Mouse (Mus musculus) MEL (cell line): ENCODE results near the gene Prnd.

Experiments used
- CHD1 ChIP-seq: IDR thresholded peaks from 2 replicates; pipeline ENCODE4 v1.6.1; 2012; ENCODE audit warnings: low read depth, mild to moderate bottlenecking, inconsistent platforms, low read length, improper control_type of control experiment
- CTCF ChIP-seq, 3 experiments: IDR thresholded peaks in 2 of 3; conservative IDR thresholded peaks in 1 of 3; 2 replicates each; pipeline ENCODE4 v1.5.1; 2011 to 2012; ENCODE audit warnings: low read length in 3 of 3, low read depth in 2 of 3, mild to moderate bottlenecking in 2 of 3, improper control_type of control experiment in 1 of 3, inconsistent platforms in 1 of 3, mixed read lengths in 1 of 3, moderate library complexity in 1 of 3; ENCODE audit not compliant: control insufficient read depth in 1 of 3, insufficient read depth in 1 of 3, poor library complexity in 1 of 3, severe bottlenecking in 1 of 3
- KAT2A ChIP-seq: conservative IDR thresholded peaks from 2 replicates; pipeline ENCODE4 v1.6.1; 2012; ENCODE audit warnings: low read depth, low read length, improper control_type of control experiment, inconsistent platforms
- POLR2A ChIP-seq, 2 experiments: IDR thresholded peaks; 2 replicates each; pipeline ENCODE4 v1.6.1; 2011 to 2012; ENCODE audit warnings: low read length in 2 of 2, mild to moderate bottlenecking in 2 of 2, control low read depth in 1 of 2, improper control_type of control experiment in 1 of 2, low read depth in 1 of 2, moderate library complexity in 1 of 2; ENCODE audit not compliant: control insufficient read depth in 1 of 2, insufficient read depth in 1 of 2, poor library complexity in 1 of 2
- USF1 ChIP-seq: IDR thresholded peaks from 2 replicates; pipeline ENCODE4 v1.6.1; 2014; ENCODE audit warnings: low read depth, mild to moderate bottlenecking, inconsistent platforms, low read length, improper control_type of control experiment, moderate library complexity
- USF2 ChIP-seq, 2 experiments: IDR thresholded peaks; 2 replicates each; pipeline ENCODE4 v1.6.1; 2011 to 2012; ENCODE audit warnings: improper control_type of control experiment in 2 of 2, low read length in 2 of 2, borderline replicate concordance in 1 of 2, inconsistent platforms in 1 of 2, low read depth in 1 of 2, mild to moderate bottlenecking in 1 of 2; ENCODE audit not compliant: insufficient read depth in 1 of 2

- TF ChIP-seq POLR2A (IDR thresholded peaks at IDR 0.05; ENCODE audit: control insufficient read depth in 1 of 2, insufficient read depth in 1 of 2, low read depth in 1 of 2, low read length in 2 of 2, poor library complexity in 1 of 2) (no peak), CTCF (IDR thresholded peaks at IDR 0.05 in 2 of 3, conservative IDR thresholded peaks at IDR 0.05 in 1 of 3; ENCODE audit: control insufficient read depth in 1 of 3, insufficient read depth in 1 of 3, low read depth in 2 of 3, low read length in 3 of 3, poor library complexity in 1 of 3, severe bottlenecking in 1 of 3) (no peak), KAT2A (no peak), USF1 (no peak), CHD1 (no peak), USF2 (IDR thresholded peaks at IDR 0.05; ENCODE audit: borderline replicate concordance in 1 of 2, insufficient read depth in 1 of 2, low read depth in 1 of 2, low read length in 2 of 2) (no peak)
Observed at GRCm38 (mm10) chr2:131957731-131958222, 7.1 kb downstream of the Prnd start.
